Mouse (Mus musculus) CH12.LX (cell line): ENCODE data around the gene Anapc15-ps.

ENCODE experiments used
- CHD1 ChIP-seq: IDR thresholded peaks from 2 replicates; pipeline ENCODE4 v1.6.1; 2012; ENCODE audit warnings: low read depth, low read length, improper control_type of control experiment, inconsistent platforms
- CHD2 ChIP-seq: IDR thresholded peaks from 2 replicates; pipeline ENCODE4 v1.6.1; 2011; ENCODE audit warnings: low read length, improper control_type of control experiment
- CTCF ChIP-seq, 2 experiments: IDR thresholded peaks in 1 of 2; conservative IDR thresholded peaks in 1 of 2; 2 replicates each; pipeline ENCODE4 v1.5.1; 2011 to 2012; ENCODE audit warnings: low read depth in 2 of 2, low read length in 2 of 2, improper control_type of control experiment in 1 of 2, inconsistent platforms in 1 of 2, mild to moderate bottlenecking in 1 of 2, moderate library complexity in 1 of 2
- E2F4 ChIP-seq: IDR thresholded peaks from 2 replicates; pipeline ENCODE4 v1.6.1; 2011; ENCODE audit warnings: low read depth, low read length, improper control_type of control experiment; ENCODE audit not compliant: insufficient replicate concordance
- EP300 ChIP-seq: IDR thresholded peaks from 2 replicates; pipeline ENCODE4 v1.6.1; 2011; ENCODE audit warnings: low read length, improper control_type of control experiment
- KAT2A ChIP-seq: IDR thresholded peaks from 2 replicates; pipeline ENCODE4 v1.6.1; 2012; ENCODE audit warnings: low read length, improper control_type of control experiment, inconsistent platforms; ENCODE audit not compliant: insufficient replicate concordance
- MAFK ChIP-seq: IDR thresholded peaks from 2 replicates; pipeline ENCODE4 v1.6.1; 2011; ENCODE audit warnings: low read length, improper control_type of control experiment; ENCODE audit not compliant: insufficient replicate concordance
- ZC3H11A ChIP-seq: IDR thresholded peaks from 2 replicates; pipeline ENCODE4 v1.6.1; 2012; ENCODE audit warnings: low read depth, mild to moderate bottlenecking, inconsistent platforms, low read length, improper control_type of control experiment

DNA sequence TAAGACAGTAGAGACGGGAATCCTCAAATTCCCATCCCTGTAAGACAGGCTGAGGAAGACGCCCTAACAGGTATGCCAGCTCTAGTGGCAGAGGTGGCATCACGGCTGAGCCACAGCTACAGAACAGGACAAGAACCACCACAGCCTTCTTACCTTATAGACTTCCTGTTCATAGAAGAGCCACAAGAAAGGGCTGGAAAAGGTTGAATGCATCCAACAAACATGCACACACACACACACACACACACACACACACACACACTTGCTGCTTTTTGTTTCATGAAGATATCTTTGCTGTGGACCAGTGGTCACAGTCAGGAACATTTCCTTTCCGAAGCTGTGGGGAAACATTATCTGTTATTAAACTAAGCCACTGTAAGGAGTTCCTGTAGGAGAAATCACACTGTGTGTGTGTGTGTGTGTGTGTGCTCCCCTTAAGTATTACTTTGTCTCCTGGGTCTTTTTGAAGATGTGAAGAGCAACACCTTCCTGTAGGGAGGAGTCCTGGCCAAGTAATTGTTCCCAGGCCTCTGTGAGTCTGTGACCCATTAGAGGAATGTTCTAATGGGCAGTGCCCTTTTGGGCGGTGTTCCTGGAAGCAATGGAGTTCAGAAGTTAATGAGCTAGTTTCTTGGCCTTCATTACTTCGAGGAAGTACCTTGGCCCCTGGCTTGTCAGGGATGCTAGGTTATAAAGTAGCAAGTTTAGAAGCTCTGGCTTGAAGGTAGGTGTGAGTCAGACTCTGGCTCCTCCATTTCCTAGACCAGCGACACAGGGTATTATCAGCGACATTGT, 25.9 kb upstream of the Anapc15-ps start:
- TF ChIP-seq ZC3H11A (no peak), E2F4 (no peak), KAT2A (no peak), CTCF (conservative IDR thresholded peaks at IDR 0.05 in 1 of 2, IDR thresholded peaks at IDR 0.05 in 1 of 2; ENCODE audit: low read depth in 2 of 2, low read length in 2 of 2) (no peak), EP300 (no peak), MAFK (no peak), CHD2 (no peak), CHD1 (no peak)
